Mouse (Mus musculus): ENCODE measurements at regions not wholly inside any gene's neighbourhood (a gene's known extent, or its start where the extent isn't known, plus 50 kb on each side); places are given as distances from the start of the nearest gene placed in this dataset.

DNA sequence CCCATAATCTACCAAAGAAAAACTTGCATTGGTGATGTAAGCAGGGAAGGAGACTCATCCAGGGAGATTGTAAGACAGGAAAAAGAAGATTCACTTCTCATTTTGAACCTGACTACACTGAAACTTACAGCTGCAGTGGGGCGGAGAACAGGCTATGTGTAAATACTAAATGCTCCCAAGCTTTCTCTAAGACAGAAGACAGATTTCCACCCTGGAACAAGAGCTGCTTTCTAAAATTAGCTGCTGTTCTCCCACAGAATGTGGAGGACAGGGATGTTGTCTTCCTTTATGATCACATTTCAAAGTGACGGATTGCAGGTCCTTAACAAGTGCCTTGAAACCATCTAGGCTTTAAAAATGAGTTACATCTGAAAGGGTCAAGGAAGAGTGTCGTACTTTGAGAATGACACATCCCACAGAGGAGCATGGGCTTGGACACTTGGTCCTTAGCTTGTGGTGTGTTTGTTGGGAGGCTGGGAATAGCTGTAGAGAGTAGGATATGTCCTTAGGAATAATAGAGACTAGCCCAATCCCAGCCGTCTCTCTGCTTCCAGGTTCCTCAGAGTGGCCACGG lies 609.4 kb downstream of the Kctd12 start:
- TF ChIP-seq POLR2A (IDR thresholded peaks at IDR 0.05; ENCODE audit: control insufficient read depth, extremely low read depth, insufficient read depth, low read length, poor library complexity), result no peak
- TF ChIP-seq CTCF (IDR thresholded peaks at IDR 0.05; ENCODE audit: borderline replicate concordance, control insufficient read depth, extremely low read depth, insufficient read depth, low read length, poor library complexity), result no peak

Measured in thymus, adult 2 months (tissue).